Mouse (Mus musculus) testis, adult 2 months (tissue): ENCODE results near the gene Atf6.

Experiments used
- CTCF ChIP-seq: fragments of 200-500 bp; IDR thresholded peaks from 2 replicates; pipeline ENCODE4 v1.5.1; 2012; ENCODE audit warnings: low read depth, mild to moderate bottlenecking, inconsistent platforms, low read length, moderate library complexity; ENCODE audit not compliant: control insufficient read depth, insufficient read depth, insufficient replicate concordance
- POLR2A ChIP-seq: fragments of 200-500 bp; IDR thresholded peaks from 2 replicates; pipeline ENCODE4 v1.6.1; 2012; ENCODE audit warnings: low read depth, mild to moderate bottlenecking, inconsistent platforms, low read length, moderate library complexity; ENCODE audit not compliant: control insufficient read depth

- no peak for TF ChIP-seq CTCF
- no peak for TF ChIP-seq POLR2A
Observed at GRCm38 (mm10) chr1:170746523-170746922, 121.0 kb downstream of the Atf6 start.
